Mouse (Mus musculus) brain, adult 2 months (tissue): ENCODE results near the gene Tnip2.
A peak's percentile ranks its signal among the peaks of the same experiment; 100 is the strongest.

Source experiments
- DNase-seq: peaks from one replicate; pipeline ENCODE4 v3.0.0; 2011; ENCODE audit warnings: low read depth, low spot score

Tnip2 gene

DNA sequence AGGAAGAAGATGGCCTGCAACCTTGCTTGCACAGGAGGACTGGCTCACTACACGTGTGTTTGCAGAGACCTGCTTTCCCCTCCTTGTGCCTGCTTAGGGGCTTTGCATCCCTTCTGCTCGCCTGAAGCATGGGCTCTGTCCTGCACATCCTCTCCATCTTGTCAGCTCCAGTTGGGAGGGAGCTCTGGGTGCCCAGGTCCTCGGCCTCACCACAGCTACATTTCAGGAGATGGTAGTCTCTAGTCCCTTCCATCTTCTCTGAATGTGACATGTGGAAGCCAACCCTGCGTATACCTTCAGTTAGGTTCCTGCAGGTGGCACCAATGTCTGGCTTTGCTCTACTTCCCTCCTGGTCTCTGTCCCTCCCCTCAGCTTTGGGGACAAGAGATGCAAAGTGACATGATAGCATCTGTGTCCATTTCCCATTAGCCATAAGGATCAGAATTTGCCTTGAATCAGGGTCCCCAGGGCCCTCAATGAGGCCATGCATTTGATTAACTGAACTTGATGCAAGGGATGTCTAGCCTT lies 10.2 kb upstream of the Tnip2 start:
- DNase-seq = no peak

DNA sequence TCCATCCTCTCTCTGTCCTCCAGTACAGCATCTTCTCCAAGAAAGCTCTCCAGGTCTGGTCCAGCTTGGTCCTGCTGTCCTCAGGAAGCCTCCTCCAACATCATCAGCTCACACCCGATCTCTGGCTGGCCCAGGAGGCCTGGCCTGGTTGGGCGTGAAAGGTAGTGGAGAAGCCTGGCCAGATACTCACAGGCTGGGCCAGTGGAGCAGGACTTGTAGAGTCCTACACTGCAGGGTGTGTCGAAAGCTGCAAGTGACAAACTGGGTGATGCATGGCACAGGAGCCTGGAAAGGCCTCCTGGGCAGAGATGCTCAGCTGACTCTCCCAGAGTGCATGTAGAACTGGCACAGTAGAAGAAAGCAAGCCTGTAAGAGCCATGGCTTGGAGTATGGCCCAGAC lies 7.5 kb upstream of the Tnip2 start:
- no peak for DNase-seq

DNA sequence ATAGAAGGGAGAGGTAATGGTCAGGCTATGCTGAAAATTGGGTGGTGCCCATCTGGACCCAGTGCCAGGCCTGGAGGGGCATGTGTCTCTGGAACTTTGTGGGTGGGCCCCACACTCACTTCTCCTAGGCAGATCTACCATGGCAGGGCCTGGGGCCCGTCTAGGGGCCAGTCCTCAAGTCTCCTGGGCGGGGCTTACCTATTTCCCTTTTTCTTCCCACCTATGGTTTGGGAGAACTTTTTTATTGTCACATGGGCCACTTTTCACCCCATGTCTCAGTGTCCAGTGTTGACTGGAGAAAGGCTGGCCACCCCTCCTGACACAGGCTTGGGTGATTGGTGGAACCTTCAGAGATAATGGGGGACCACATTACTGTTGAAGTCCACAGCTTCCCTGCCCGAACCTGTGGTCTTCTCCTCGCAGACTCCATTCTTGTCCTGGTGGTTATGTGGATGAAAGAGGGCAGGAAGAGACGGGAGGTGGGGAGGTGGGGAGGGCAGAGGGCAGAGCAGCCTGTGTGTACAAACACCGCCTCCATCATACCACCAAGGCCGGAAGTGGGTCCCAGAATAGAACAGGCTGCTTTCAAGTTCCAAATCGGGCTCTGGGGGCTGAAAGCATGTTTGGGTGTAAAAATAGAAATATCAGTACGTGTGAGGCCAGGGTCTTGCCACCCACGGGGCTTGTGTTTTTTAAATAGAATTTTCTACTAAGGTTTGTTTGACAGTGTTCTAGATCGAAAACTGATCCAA lies 6.8 kb upstream of the Tnip2 start:
- DNase-seq = no peak

DNA sequence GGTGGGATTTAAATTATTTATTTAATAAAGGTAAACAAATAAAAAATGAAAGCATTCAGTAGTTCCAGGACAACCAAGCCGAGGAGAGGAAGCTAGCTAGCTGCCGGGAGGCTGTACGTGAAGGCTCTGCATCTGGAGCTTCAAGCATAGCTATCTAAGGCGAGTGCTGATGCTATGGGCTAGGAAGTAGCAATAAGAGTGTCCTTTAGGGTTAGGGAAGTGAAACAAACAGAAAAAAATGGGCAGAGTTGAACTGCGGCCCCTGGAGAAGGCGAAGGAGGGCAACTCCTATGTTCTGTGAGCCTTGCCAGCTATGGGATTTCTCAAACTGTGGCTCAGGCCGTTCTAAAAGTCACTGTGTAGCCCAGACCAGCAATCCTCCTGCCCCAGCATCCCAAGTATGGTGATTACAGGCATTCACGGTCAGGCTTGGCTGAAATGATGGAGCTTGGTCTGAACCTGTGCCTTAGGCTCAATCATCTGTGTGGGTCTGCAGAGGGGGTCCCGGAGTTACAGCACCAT lies 5.7 kb upstream of the Tnip2 start:
- DNase-seq = no peak

DNA sequence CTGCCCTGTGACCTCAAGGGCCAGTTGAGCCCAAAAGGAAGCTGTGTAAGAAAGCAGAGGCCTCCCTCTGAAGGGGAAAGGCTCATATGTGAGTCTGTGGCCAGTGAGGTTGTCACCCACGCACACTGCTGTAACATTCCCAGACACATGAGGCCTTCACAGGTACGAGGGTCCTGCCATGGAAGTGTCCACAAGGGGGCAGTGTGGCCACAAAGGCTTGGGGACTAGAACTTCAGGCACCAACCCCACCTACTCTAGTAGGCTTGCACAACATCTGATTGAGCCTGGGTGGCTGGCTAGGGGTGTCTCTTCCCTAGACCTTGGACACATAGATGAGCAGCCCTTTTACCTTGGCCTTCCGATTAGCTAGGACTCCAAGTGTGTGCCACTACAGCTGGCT lies 4.1 kb upstream of the Tnip2 start:
- peak; percentile 84 for DNase-seq

DNA sequence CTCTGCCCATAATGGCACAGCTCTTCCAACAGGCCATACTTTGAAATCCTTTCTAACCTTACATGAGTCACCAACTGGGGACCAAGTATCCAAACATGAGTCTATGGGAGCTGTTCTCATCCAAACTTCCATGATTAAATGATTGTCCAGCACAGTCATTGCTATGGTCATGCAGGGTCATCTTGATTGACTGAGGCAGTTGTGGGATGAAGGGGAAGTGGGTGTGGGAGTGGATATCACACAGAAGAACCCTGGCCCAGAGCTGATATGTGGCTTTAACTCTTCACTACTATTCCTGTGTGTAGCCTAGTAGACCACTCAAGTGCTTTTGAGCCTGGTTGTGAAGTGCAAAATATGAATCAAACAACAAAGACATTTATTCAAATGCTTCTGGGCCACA lies 1.3 kb upstream of the Tnip2 start:
- DNase-seq = no peak

DNA sequence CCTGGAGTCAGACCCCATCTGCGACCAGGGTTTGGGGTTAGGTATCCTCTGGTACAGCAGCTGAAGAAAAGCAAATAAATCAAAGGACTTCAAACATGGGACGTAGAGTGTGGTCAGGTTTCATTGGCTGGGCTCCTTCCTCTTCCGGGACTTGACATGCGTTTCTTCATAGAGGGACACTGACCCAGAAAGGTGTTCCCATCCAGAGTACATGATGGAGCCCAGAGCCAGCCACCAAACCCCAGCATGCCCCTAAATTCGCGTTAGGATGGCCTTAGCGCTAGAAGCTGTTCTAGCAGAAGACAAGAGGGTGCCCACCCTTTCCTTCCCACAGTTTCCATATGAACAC lies 401 bp upstream of the Tnip2 start:
- no peak for DNase-seq

DNA sequence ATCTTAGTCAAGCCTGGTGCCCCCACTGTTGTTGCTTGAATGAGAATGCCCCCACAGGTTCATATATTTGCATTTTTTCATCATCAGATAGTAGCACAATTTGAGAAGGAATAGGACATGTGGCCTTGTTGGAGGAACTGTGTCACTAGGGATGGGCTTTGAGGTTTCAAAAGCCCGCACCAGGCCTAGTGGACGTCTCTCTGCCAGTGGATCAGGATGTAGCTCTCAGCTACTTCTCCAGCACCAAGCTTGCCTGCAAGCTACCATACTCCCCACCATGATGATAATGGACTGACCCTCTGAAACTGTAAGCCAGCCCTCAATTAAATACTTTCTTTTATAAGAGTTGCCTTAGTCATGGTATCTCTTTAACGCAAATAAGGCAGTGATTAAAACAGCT lies 1.3 kb downstream of the Tnip2 start:
- no peak for DNase-seq

DNA sequence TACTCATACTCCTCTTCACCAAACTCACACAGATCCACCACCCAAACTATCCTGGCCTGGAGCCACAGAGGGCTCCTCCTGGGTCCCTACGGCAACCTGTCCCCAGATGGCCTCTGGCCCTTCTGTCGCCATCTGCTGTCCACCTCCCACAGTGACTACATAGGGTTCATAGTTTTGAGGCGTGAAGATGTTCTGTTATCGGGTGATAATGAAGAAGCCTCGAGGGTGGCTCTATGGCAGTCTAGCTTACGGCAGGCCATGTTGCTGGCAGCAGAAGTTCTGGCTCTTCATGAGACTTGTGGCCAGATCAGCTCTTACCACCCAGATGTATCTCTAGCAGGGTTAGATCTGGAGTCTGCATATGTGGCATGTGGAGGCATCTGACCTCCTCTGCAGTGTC lies 11.0 kb downstream of the Tnip2 start:
- no peak for DNase-seq

DNA sequence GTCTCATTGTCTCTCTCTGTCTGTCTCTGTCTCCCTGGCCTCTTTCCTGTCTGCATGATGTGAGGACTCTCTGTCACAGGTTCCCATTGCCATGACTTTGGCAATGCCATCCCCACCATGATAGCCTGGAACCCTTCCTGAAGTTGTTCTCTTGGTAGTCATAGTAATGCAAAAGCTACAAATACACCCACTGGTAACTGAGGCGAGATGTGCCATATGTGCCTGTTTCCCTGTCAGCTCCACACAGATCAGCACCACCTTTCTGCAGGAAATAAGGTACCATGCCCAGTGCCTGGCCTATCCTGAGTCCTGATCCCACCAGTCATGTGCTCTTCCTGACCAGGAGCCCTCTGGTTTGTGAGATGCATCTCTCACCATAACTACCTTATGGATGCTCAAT lies 11.4 kb downstream of the Tnip2 start:
- peak; percentile 62 for DNase-seq

DNA sequence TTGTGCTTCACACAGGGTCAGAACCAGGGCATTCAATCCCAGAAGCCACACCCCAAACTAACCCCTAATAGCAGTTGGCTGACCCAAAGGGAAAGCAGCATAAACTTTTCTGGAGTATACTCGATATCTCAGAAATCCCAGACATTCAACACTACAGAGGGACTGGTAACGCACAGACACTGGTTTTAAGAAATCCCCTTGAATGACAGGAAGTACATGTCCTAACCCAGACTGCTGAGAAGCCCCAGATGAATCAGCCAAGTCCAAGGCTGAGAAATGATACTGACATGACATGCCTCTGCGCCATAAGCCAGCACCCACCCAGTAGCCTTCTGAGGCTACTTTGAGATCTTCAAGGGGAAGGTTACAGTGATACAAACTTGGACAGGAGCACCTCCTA lies 12.2 kb downstream of the Tnip2 start:
- no peak for DNase-seq

DNA sequence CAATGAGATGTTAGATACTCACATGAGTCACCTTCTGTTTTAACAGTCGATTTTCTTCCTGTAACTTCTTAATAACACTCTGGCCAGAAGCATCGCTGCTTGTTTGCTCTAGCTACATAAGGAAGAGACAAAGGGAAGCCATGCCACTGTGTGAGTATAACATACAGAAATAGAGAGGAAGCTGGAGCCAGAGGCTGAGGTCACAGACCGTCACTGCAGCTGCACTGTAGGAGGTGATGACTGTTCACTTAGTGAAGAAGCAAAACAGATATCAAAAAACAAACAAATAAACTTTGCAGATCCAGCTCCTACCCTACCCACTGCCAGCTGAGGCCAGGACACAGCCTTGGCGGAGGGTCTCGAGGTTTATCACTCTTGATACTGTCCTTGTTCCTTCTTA lies 12.9 kb downstream of the Tnip2 start:
- peak; percentile 30 for DNase-seq

DNA sequence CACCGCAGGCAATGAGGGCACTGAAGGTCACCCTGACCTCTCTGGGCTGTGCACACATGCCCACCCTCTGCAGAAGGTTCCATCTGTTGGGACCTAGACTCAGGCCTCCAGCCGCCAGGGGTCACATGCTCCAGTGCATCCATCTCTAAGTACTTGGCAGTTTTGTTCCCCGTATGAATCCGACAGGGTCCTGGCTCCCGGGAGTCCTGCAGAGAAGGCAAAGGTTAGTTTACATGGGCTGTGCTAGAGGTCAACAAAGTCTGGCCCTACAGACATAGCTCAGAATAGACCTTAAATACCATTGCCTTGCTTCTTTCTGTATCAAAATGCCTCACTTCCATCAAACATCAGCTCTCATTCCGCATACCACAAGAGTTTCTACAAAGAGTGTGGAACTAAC lies 17.0 kb downstream of the Tnip2 start:
- DNase-seq = no peak

DNA sequence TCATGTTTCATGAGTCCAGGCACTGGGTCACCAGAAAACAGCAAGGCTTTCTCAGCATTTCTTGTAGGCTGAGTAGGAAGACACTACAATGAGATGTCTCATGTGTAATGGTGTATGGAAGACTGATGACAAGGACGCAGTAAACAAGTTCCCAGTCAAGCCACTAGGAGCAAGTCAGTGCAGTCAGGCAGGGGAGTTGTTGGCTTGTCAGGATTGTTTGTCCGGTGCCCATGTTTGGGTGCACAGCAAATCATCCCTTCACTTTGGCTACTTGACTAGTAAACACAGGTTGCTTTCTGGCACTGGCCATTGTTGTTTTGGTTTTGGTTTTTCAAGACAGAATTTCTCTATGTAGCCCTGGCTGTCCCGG lies 24.4 kb downstream of the Tnip2 start:
- DNase-seq = no peak

DNA sequence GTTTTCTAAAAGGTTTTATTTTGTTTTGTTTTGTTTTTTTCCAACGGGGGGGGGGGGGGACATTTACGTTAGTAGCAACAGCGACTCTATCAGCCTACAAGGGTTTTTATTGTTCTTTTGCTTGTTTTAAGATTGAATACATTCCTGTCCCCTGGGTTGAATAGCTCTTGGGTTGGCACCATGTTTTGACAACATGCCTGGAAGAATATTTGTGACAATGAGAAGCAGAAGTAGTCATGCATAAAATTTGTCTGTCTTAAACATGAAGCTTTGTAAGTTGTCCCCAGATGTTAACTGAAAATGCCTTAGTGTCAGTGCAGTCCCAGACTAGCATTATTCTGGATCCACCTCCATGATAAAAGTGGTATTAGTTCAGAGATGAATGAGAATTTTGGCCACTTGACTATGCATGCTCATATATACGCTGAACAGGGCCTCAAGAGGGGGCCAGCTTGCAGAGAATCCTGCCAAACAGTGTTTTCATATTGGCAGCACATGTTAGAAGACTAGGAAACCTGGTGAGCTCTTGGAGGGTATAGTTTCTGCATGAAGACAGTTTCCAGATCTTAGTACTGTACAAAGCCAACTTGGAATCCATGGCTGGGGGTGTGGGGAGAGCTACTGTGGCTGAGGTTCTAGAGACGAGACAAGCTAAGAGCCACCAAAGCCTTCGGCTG lies 24.9 kb downstream of the Tnip2 start:
- DNase-seq = no peak

DNA sequence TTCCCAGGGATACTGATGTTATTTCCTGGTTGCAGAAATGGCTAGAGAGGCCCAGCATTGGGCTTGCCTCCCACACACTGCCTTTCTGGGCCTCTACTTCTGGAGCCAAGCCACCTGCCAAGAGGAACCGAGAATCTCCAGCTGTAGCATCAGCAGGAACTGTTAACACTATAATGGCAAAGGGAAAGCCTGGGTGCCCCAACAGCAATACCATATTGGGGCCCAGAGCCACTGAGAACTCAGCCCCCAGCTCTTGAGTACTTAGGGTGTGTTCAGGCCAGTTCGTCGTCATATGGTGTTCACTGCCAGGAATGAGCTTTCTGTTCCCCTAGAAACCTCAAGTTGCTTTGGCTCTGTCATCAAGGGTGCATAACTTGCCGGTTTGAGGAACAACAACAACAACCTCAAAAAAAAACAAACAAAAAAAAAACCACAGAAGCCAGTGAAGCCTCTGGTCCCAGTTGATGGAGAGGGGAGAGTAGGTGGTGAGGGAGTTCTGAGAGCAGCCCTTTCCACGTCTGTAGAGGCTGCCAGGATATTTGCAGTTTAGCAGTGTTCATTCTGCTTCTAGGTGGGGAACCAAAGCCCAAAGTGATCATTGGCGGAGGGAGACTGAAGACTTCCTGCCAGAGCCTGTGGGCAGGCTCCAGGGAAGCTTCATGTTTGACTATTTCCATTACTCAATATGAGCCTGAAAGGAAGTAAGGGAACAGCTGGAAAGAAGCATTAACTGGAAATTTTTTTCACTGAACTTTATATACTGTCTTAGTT lies 26.3 kb downstream of the Tnip2 start:
- peak; percentile 66 for DNase-seq

DNA sequence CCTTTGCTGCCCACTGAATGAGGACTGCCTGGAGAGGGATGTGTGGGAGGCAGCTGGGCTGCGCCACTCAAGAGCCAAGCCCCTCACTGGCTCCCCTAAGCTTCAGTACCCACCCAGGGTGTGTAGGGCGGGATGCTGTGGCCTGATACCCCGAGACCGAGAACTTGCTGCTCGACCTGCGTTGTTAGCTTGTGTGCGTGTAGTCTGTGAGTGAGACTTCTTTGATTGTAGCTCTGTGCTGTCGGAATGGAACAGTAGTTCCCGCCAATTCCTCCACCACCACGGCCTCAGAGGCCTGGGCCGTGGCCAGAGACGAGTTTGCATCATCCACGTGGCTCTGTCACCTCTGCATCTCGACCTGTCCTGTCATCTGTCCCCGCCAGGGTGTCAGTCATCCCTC lies 28.1 kb downstream of the Tnip2 start:
- DNase-seq = no peak

DNA sequence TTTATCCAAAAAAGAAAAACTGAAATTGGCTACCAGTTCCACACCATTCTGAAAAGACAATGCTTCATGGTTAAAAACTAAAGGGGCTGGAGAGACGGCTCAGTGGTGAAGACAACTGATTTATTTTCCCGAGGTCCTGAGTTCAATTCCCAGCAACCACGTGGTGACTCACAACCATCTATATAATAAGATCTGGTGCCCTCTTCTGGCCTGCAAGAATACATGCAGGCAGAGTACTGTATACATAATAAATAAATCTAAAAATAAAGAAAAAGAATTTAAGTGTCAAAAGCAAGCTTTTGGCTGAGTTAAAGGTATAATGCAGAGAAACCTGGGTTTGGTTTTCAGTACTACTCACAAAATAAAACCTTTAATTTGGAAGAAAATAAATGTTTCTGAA lies 32.9 kb downstream of the Tnip2 start:
- DNase-seq = no peak

DNA sequence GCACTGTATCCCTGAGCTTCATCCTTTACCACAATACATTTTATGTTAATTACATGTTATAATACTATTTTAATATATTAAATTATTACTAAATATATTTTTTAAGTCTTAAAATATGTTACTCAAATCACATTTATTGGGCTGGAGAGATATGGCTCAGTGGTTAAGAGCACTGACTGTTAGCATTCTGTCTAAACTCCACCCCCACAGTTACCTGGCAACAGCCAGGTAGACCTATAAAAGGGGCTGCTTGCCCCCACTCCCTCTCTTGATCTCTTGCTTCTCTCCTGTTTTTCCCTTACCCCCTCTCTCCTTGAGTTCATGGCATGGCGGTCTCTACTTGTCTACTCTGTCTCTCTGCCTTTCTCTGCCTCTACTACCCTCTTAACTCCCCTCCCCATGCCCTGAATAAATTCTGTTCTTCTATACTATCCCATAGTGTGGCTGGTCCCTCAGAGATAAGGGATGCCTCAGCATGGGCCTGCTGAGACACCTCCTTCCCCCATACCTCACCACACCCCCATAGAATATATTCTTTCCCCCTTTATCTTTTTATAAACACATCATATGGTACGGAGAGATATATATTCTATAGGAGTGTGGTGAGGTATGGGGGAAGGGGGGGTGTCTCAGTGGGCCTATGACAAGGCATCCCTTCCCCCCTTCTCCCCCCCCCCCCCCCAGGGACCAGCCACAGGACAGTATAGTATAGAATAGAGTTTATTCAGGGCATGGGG lies 45.6 kb downstream of the Tnip2 start:
- DNase-seq = no peak

DNA sequence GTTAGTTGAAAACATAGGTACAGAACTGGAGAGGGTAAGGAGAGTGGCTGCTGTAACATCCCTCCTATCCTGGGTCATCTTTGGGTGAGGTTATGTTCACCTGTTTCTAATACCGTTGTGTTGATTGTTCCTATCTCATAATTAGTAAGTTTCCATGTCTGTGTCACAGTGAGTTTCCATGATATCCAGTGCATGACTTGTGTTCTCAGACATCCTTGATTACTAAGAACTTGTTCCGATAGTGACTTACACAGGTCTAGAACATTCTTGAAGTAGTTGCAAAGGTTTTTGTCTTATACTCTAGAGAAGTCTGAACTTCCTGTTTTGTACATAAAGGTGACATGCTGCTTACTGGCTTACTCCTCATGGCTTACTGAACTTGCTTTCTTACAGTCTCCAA lies 47.1 kb downstream of the Tnip2 start:
- no peak for DNase-seq

DNA sequence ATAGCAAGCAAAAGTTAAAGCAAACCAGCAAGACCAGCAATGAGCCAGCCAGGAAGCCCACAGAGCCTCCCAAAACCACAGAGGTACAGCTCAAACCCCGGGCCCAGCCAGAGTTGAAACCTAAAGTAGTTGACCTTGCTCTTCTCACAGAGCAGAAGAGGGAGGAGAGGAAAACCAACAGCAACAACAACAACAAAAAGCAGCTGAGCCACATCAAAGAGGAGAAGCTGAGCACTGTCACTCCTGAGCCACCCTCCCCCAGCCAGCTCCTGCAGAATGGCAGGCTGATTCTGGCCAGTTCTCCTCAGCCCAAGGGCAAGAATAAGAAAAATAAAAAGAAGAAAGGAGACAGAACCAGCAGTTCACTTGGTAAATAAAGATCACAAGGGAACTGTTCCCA lies 47.7 kb downstream of the Tnip2 start:
- DNase-seq = no peak

DNA sequence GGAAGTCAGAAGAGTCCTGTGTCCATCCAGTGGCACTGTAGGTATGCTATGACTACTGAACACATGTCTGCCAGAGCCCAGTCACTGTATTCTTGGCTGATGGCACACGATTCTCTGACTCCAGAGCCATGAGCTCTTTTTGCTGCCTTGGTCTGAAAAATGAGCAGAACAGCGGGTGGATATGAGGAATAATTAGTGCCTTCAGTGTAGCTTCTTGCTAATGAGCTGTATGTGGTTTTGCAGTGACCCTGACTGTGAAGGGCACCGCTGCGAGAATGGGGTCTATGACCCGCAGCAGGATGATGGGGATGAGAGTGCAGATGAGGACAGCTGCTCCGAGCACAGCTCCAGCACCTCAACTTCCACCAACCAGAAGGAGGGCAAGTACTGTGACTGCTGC lies 52.0 kb downstream of the Tnip2 start:
- DNase-seq = no peak
